Mouse (Mus musculus) frontal cortex, postnatal 14 days (tissue): ENCODE measurements around the gene Dnajc7.
A peak's percentile ranks its signal among the peaks of the same experiment; 100 is the strongest.
"Not testable (repeated sequence)": the region's sequence is repeated elsewhere in the genome, so short reads cannot be mapped to it uniquely, and the experiment has no call there.

Experiments
- DNase-seq, 2 experiments: peaks; one replicate each; pipeline ENCODE4 v3.0.0; 2022; ENCODE audit warnings: low spot score in 2 of 2

The Dnajc7 gene

DNA sequence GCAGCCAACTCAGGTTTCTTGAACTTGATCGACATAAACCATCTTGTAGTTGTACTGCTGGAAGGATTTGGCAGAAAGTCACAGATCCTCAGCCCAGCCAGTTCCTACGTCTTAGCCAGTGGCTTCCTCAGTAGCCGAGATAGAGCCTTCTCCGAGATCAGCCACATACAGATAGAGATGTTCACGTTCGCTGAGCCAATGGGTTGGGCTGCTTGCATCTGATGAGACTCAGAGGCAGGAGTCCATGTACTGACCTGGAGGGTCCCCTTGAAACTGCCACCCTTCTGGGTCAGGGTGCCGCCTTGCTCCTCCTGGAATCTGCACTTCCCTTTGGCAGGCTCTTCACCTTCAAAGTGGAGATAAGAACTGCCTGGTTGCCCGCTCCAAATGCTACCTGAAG, 70.5 kb downstream of the Dnajc7 start:
- DNase-seq: no peak

DNA sequence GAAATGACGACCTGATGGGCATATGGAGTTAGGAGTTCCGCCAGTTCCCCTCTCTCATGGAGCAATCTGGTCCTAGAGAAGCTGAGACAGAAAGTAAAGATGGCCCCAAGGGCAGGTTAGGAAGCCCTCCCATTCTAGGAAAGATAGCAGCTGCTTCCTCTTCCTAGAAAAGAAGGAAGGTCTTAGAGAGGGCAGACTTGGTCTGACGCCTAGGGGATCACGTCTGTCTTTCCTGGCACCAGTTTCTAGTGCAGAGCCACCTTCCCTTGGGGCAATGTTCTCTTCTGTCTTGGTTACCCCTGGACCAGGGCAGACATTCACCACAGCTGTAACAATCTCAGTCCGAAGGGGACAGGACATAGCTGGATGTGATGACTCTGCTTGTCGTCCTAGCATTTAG, 71.8 kb downstream of the Dnajc7 start:
- DNase-seq: no peak

DNA sequence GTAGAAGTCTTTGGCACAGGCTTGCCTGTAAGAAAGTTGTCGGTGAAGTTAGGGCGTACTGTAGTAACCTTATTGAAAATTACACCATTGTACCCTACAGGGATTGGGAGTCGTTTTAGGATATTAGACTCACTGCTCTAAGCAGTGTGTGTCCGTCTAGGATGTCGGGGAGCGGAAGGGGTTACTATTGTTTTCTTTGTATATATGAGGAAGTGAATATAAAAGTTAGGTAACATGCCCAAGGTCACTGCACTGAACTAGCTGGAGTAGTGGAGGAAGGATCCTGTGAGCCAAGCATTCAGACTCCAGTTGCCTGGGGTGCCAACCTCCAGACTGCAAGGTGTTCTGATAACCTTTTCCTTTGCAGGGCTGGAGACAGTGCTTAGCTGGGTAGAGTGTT, 73.0 kb downstream of the Dnajc7 start:
- DNase-seq: no peak

DNA sequence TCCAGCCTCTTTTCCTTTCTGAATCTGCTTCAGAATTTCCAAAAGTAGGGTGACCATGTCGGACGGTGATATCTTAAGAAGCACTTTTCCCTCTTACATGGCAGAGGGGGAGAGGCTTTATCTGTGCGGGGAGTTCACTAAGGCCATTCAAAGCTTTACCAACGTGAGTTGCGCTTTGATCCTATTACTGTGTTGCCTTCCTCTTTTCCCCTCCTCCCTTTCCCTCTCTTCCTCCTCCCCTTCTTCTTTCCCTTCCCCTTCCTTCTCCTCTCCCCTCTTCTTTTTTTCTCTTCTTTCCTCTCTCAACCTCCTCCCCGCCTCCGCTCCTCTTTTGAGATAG, 74.3 kb downstream of the Dnajc7 start:
- DNase-seq: no peak

DNA sequence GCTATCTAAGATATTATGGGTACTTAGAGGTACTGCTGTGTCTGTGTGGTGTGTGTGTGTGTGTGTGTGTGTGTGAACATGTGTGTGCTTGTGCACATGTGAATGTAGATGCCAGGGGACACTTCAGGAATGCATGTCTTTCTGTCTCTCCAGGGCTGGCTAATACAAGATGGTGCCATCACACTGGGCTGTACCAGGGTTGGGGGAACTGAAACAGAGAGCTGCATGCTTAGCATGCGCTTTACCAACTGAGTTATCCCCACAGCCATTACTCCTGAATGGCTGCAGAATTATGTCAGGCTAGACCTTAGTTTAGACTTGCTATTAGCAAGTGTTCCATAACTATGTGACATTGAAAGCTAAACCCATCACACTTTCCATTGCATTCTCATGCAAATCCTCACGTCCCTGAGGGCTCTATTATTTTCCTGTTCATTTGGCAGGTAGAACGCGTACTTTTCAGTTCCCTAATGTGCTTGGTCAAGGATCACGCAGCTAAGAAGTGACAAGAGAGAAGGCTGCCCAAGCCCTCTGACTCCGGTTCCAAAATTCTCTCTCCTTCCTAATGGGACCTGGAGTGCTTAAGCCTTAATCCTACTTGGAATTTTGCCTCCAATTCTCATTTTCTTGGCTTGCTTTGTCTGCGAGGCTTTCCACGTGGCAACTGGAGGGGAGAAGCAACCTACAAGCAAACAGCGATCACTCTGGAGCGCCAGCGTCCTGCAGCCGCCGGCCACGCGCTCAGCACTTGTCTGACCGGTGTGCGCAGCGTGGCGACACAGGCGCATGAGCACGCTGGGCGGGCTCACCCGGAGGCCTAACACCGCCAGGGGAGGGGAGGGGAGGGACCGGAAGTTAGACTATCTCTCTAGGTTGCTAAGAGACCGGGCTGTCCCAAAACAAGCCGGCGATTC, 74.9 kb downstream of the Dnajc7 start, which contains the start of gene Ttc25:
Ttc25 (plus strand) TSS at position 776 of the 914 bp plus-strand sequence.
- peak; percentile 56 to 70 for DNase-seq

DNA sequence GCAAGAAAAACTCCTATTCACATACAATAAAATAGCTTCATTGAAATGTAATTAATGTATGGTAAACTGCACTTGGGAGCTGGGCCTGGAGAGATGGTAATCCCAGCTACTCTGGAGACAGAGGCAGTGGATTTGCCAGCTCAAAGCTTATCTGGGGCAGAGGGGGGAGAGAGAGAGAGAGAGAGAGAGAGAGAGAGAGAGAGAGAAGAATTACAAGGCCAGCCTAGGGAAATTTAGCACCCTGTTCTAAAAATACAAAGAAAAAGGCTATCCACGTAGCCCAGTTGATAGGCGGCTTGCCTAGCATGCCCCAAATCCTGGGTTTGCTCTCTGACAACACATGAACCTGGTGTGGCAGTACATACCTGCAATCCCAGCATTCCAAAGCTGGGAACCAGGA, 78.4 kb downstream of the Dnajc7 start:
- no peak for DNase-seq

DNA sequence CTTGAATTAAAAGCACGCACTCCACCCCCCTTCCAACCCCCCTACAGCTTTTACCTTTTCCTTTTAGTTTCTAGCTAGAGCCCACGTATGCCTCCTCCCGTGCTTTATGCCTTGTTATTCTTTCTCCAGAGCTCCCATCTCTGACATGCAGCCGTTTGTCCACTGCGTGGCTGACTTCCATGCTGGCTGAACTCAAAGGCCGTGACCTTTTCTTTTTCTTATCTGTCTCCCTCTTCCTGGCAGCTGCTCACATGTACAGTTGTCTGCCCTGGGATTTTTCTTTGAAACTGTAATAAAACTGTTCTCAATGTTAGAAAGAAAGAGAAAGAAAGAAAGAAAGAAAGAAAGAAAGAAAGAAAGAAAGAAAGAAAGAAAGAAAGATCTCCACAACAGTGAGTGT, 79.0 kb downstream of the Dnajc7 start:
- no peak for DNase-seq

DNA sequence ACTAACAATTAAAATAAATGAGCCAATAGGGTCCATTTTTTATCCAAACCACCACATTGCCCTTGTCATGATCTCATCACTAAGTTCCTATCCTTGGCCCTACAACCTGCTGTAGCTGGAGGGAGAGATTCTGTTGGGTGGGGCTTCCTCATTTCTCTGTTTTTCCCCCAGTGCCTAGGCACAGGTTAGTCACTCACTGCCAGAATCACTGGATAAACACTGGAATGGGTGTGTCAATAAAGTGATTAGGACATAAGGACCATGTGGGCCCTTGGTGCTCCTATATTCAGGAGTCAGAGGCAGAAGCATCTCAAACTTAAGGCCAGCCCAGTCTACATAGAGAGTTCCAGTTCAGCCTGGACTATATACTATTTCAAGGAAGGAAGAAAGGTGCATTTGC, 83.5 kb downstream of the Dnajc7 start:
- no peak for DNase-seq

DNA sequence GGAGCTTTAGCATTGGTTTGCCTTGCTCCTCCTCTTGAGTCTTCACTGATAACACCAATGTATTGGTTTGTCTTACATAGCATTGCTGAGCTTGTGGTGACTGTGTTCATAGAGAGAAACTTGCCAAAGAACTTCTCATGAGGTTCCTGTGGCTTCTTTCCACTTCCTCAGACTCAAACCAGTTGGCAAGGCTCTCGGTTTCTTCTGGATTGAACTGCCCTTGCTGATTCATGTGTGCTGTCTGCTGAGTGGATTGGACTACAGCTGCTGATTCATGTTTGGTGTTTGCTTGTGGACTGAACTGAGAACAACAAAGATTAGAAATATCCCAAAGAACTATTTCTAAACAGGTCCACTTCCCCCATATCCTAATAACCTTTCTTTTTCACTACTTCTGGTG, 84.0 kb downstream of the Dnajc7 start:
- no peak for DNase-seq

DNA sequence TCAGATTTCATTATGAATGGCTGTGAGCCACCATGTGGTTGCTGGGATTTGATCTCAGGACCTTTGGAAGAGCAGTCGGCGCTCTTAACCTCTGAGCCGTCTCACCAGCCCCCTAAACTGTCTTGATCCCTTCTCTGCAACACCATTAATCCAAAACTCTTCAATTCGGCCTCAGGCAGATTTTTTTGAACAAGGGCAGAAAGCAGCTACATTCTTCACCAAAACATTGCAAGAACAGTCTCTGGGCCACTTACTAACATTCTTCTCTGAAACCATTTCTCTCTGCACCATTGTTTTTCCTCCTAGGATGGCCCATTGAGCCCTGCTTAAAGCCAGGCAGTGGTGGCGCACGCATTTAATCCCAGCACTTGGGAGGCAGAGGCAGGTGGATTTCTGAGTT, 85.1 kb downstream of the Dnajc7 start:
- DNase-seq: not testable (repeated sequence)

DNA sequence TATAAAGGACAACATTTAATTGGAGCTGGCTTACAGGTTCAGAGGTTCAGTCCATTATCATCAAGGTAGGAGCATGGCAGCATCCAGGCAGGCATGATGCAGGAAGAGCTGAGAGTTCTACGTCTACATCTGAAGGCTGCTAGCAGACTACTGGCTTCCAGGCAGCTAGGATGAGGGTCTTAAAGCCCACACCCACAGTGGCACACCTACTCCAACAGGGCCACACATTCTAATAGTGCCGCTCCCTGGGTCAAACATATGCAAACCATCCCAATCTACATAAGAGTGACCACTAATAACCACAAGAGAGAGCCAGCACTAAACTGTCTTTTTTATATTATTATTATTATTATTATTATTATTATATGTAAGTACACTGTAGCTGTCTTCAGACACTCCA, 85.6 kb downstream of the Dnajc7 start:
- DNase-seq: not testable (repeated sequence)

DNA sequence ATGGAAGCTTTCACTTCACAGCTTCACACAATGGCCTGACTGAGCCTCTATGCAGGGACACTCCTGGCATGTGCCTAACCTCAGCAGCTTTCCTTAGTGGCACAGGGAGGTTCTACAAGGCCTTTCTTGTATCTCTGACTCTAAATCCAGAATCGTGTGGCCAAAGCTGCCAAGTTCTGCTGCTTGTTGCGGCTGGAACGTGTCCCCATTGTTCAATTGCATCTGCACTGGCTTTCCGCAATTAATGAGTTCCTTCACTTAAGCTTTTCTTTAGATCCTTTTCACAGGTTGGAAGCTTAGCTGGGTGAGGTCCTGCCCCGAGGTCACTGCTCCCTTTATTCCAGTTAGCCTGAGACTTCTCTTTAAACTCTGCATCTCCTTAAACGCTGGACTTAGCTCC, 86.1 kb downstream of the Dnajc7 start:
- DNase-seq: no peak
